Mouse (Mus musculus) E14TG2a.4 (cell line): ENCODE results near the gene Samsn1.

Experiments used
- H3K27me3 ChIP-seq: 2 replicates; pipeline ENCODE4 v1.6.1; 2014; ENCODE audit warnings: low read length, control low read depth; ENCODE audit not compliant: insufficient read depth
- H3K36me3 ChIP-seq: 2 replicates; pipeline ENCODE4 v1.6.1; 2014; ENCODE audit warnings: low read length, control low read depth; ENCODE audit not compliant: insufficient read depth
- H3K4me1 ChIP-seq: replicated peaks from 2 replicates; pipeline ENCODE4 v1.6.1; 2014; ENCODE audit warnings: low read depth, low read length, control low read depth
- H3K4me3 ChIP-seq: replicated peaks from 2 replicates; pipeline ENCODE4 v1.5.1; 2014; ENCODE audit warnings: mild to moderate bottlenecking, low read length
- H3K9me3 ChIP-seq: 2 replicates; pipeline ENCODE4 v1.6.1; 2014; ENCODE audit warnings: low read length, control low read depth
- CTCF ChIP-seq: conservative IDR thresholded peaks from 2 replicates; pipeline ENCODE4 v1.5.1; 2014; ENCODE audit warnings: low read length
- NANOG ChIP-seq: IDR thresholded peaks from 2 replicates; pipeline ENCODE4 v1.6.1; 2014; ENCODE audit warnings: borderline replicate concordance, low read length, mixed read lengths
- POU5F1 ChIP-seq: IDR thresholded peaks from 2 replicates; pipeline ENCODE4 v1.6.1; 2014; ENCODE audit warnings: low read length, borderline replicate concordance

Gene Samsn1

DNA sequence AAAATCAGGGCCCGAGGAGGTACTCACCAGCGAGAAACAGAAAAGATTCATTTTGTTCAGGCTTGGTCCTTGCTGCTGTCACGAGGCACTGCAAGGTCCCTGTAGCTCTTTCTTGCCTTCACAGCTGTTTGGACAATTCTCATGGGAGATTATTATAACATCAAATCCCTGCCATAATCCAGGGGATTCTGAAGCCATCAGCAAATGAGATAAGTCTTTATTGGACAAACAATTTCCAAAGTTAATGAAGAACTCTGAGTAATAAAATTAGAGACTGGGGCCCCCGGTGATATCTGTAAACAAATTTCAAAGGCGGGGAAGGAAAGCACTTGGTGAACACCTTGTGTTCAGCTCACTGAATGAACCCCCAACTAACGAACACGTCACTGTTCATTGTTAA is at the start of gene Samsn1:
Gene Samsn1, minus strand, starts transcription at position 101 of the 400 bp plus-strand sequence.
- H3K4me3 ChIP-seq, result no peak within 1 kb of the TSS
- H3K9me3 ChIP-seq, result no peaks in the 10 kb centered on the region
- H3K4me1 ChIP-seq, result no peaks in the 10 kb centered on the region
- H3K36me3 ChIP-seq, result no peaks in the 10 kb centered on the region
- TF ChIP-seq CTCF (no peak), NANOG (no peak), POU5F1 (no peak)
- no peaks in the 10 kb centered on the region for H3K27me3 ChIP-seq

DNA sequence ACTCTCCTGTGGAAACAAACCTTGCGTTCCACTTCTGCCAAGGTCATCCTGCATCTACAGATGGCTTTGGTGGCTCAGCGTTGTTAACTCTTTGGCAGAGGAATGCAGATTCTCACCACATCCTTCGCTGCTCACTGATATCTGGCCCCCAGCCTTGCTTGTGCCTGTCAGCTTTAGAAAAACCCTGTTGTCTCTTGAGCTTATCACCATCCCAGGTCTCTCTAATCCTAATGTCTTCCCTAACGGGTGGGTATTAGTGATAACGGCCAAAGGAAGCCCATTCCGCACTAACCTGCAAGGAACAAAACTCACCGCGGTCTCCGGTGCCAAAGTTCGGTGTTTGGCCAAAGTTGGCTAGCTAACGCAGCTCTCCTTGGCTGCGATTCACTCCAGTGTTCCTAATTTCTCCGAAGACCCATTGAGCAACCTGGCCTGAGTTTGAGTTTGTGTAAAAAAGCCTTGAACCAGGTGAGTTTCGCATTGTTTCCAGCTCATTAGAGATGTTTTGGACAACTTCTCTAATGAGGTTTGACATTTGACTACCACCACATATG is 44.1 kb upstream of the Samsn1 start:
- H3K4me1 ChIP-seq, result no peaks in the 10 kb centered on the region
- H3K27me3 ChIP-seq, result no peaks in the 10 kb centered on the region
- H3K36me3 ChIP-seq, result no peaks in the 10 kb centered on the region; the same call in 1 of the 2 replicates
- no peak overlapping the region for H3K4me3 ChIP-seq
- H3K9me3 ChIP-seq, result peaks cover 39% of the 10 kb centered on the region
- no peak for TF ChIP-seq POU5F1
- no peak for TF ChIP-seq CTCF

DNA sequence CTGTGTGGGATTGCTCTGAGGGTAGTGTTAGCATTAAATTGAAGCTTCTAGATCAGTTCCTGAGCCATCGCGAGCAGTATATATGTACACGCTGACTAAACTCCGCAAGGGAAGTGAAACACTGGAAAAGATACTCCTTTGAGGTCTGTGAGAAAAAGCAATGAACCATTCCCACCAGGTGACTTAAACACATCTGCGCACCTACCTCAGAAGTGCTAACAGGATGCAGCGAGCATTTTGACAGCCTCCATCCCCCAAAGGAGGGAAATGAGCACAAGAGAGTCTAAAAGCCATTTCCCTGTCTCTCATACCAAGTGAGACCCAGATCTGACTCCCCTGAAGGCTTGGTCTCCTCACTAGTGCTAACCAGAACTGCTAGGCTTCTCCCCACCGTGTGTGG is 32.9 kb upstream of the Samsn1 start:
- Histone ChIP-seq H3K36me3 (no peaks in the 10 kb centered on the region), H3K4me1 (no peaks in the 10 kb centered on the region), H3K9me3 (peaks cover 39% of the 10 kb centered on the region), H3K4me3 (no peak overlapping the region), H3K27me3 (no peaks in the 10 kb centered on the region)
- TF ChIP-seq CTCF (no peak), POU5F1 (no peak), NANOG (no peak)

- no peaks in the 10 kb centered on the region for H3K27me3 ChIP-seq
- H3K9me3 ChIP-seq, result peaks cover 39% of the 10 kb centered on the region
- no peaks in the 10 kb centered on the region for H3K4me1 ChIP-seq
- no peaks in the 10 kb centered on the region for H3K36me3 ChIP-seq
- TF ChIP-seq NANOG, result no peak
- no peak for TF ChIP-seq CTCF
- no peak for TF ChIP-seq POU5F1
- H3K4me3 ChIP-seq, result no peak overlapping the region
Observed at GRCm38 (mm10) chr16:76054079-76054478, 32.0 kb upstream of the Samsn1 start.

DNA sequence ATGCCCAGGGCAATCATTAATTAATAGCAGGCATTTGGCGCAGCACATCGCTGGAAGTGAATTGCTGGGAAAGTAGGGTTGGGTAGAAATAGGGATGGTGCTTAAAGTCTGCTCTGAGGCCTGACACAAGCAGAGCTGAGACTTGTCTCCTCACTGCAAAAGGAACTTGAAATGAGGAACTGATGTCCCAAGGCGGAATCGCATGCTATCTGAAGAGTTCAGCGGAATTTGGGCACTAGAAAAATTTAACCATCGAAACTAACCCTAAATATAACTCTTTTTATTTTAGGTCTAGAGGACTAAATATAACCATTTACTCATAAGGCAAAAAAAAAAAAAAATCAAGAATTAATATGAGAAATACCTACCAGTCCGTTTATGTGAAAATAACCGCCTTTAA is 31.5 kb upstream of the Samsn1 start:
- TF ChIP-seq CTCF (no peak), POU5F1 (no peak), NANOG (no peak)
- Histone ChIP-seq H3K27me3 (no peaks in the 10 kb centered on the region), H3K36me3 (no peaks in the 10 kb centered on the region), H3K4me1 (no peaks in the 10 kb centered on the region), H3K9me3 (peaks cover 39% of the 10 kb centered on the region), H3K4me3 (no peak overlapping the region)

DNA sequence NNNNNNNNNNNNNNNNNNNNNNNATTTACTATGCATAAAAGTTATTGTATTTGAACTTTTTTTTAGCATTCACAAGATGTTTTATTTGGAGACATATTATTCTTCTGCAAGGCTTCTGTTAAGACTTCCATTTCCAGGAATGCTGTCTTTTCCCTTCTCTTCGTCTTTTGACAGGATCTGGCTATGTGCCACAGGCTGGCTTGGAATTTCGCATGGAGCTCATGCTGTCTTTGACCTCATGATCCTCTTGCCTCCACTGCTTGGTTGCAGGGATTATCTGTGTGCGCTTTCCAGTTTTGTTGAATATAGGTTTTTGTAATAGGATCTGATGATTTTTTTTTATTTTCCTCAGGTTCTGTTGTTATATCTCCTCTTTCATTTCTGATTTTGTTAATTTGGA is 25.0 kb upstream of the Samsn1 start:
- Histone ChIP-seq H3K4me1 (no peaks in the 10 kb centered on the region), H3K4me3 (no peak overlapping the region), H3K9me3 (no peaks in the 10 kb centered on the region), H3K27me3 (no peaks in the 10 kb centered on the region), H3K36me3 (no peaks in the 10 kb centered on the region)
- no peak for TF ChIP-seq CTCF
- no peak for TF ChIP-seq NANOG
- no peak for TF ChIP-seq POU5F1

- H3K9me3 ChIP-seq, result no peaks in the 10 kb centered on the region
- H3K36me3 ChIP-seq, result no peaks in the 10 kb centered on the region
- no peak for TF ChIP-seq CTCF
- no peak for TF ChIP-seq NANOG
- TF ChIP-seq POU5F1, result no peak
- H3K4me3 ChIP-seq, result no peak overlapping the region
- no peaks in the 10 kb centered on the region for H3K4me1 ChIP-seq
- H3K27me3 ChIP-seq, result no peaks in the 10 kb centered on the region
Observed at GRCm38 (mm10) chr16:76040319-76040945, 18.4 kb upstream of the Samsn1 start.

- Histone ChIP-seq H3K9me3 (no peaks in the 10 kb centered on the region), H3K36me3 (no peaks in the 10 kb centered on the region), H3K4me3 (no peak overlapping the region), H3K4me1 (no peaks in the 10 kb centered on the region), H3K27me3 (no peaks in the 10 kb centered on the region)
- no peak for TF ChIP-seq CTCF
- TF ChIP-seq POU5F1, result no peak
- no peak for TF ChIP-seq NANOG
Observed at GRCm38 (mm10) chr16:76019164-76019563, 2.9 kb downstream of the Samsn1 start.
